ENCODE assay signal across 31 mouse cellular contexts in the genomic region with DNA sequence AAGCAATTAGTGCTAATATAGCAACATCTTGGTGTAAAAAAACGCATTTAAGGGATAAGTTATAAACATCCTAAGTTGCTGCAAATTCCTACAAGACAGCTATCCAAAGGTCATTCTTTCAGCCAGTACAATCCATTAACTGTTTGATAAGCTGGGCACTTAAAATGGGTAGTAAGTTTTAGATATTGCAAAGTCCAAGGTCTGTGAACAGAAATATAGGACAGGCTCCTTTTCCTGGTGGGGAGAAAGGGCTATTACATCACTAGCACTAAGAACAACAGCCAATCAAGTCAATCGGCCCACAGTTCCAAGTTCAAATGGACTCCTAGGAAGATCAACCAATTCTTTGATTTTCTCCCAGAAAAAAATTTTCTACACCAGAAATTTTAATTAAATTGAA.
"Had no signal": no experiment of that assay in that cellular context is flagged by ENCODE, and none has a peak within 500 bp of the region (broad histone marks: within the 10 kb centered on the region; RNA-seq: fewer than 3 reads in every experiment).

No protein-coding gene starts in this region.

- H3K4me1 ChIP-seq: limb, embryonic 12.5 days; limb, embryonic 15.5 days; midbrain, embryonic 10.5 days; neural tube, embryonic 12.5 days had no signal

- H3K4me3 ChIP-seq: limb, embryonic 10.5 days; limb, embryonic 12.5 days; limb, embryonic 13.5 days; limb, embryonic 15.5 days; liver, embryonic 12.5 days; liver, embryonic 13.5 days; liver, embryonic 15.5 days; lung, embryonic 15.5 days; megakaryocyte, embryonic 14.5 days; midbrain, embryonic 10.5 days; midbrain, embryonic 12.5 days; midbrain, embryonic 13.5 days; midbrain, embryonic 15.5 days; myocyte; neural tube, embryonic 12.5 days had no signal

- DNase-seq: left cerebral cortex, postnatal 4 days; liver; liver, embryonic 13.5 days; liver, postnatal 0 days; lung, adult 18-20 months; lung, adult 2 months; lung, embryonic 14.5 days; lung, postnatal 10 days; lung, postnatal 14 days; lung, postnatal 36 days; lung, postnatal 4 days; midbrain, embryonic 14.5 days had no signal

- ATAC-seq: liver, embryonic 12.5 days; liver, postnatal 0 days; lung, postnatal 0 days; midbrain, embryonic 13.5 days; midbrain, embryonic 15.5 days; midbrain, embryonic 16.5 days had no signal

- H3K9me3 ChIP-seq: limb, embryonic 10.5 days; limb, embryonic 12.5 days; limb, embryonic 13.5 days; limb, embryonic 15.5 days; liver, embryonic 12.5 days; liver, embryonic 13.5 days; liver, embryonic 15.5 days; lung, embryonic 15.5 days; megakaryocyte, embryonic 14.5 days; midbrain, embryonic 10.5 days; midbrain, embryonic 12.5 days; midbrain, embryonic 13.5 days; midbrain, embryonic 15.5 days; neural tube, embryonic 12.5 days had no signal

- H3K27me3 ChIP-seq: limb, embryonic 12.5 days; limb, embryonic 13.5 days; limb, embryonic 15.5 days; liver, embryonic 12.5 days; liver, embryonic 13.5 days; liver, embryonic 15.5 days; lung, embryonic 15.5 days; megakaryocyte, embryonic 14.5 days; midbrain, embryonic 12.5 days; midbrain, embryonic 13.5 days; midbrain, embryonic 15.5 days; neural tube, embryonic 12.5 days had no signal

- H3K27ac ChIP-seq: limb, embryonic 10.5 days; limb, embryonic 12.5 days; limb, embryonic 13.5 days; limb, embryonic 15.5 days; liver, embryonic 12.5 days; liver, embryonic 13.5 days; liver, embryonic 14.5 days; liver, embryonic 15.5 days; lung, embryonic 15.5 days; macrophage; midbrain, embryonic 10.5 days; midbrain, embryonic 12.5 days; midbrain, embryonic 13.5 days; midbrain, embryonic 15.5 days; neural tube, embryonic 12.5 days had no signal

- H3K4me2 ChIP-seq: limb, embryonic 12.5 days; limb, embryonic 13.5 days; limb, embryonic 15.5 days; liver, embryonic 12.5 days; liver, embryonic 13.5 days; liver, embryonic 15.5 days; lung, embryonic 14.5 days; lung, embryonic 15.5 days; midbrain, embryonic 11.5 days; midbrain, embryonic 12.5 days; midbrain, embryonic 13.5 days; midbrain, embryonic 15.5 days; neural tube, embryonic 12.5 days had no signal

- H3K36me3 ChIP-seq: limb, embryonic 10.5 days; limb, embryonic 12.5 days; limb, embryonic 13.5 days; limb, embryonic 15.5 days; liver, embryonic 12.5 days; liver, embryonic 13.5 days; liver, embryonic 15.5 days; lung, embryonic 15.5 days; midbrain, embryonic 10.5 days; midbrain, embryonic 12.5 days; midbrain, embryonic 15.5 days; neural tube, embryonic 12.5 days had no signal

- H3K9ac ChIP-seq: limb, embryonic 12.5 days; limb, embryonic 13.5 days; limb, embryonic 15.5 days; liver, embryonic 12.5 days; liver, embryonic 13.5 days; liver, embryonic 14.5 days; liver, embryonic 15.5 days; liver, postnatal 0 days; lung, embryonic 14.5 days; lung, embryonic 15.5 days; midbrain, embryonic 12.5 days; midbrain, embryonic 13.5 days; midbrain, embryonic 15.5 days; neural tube, embryonic 12.5 days had no signal
